Mouse (Mus musculus) stomach, embryonic 15.5 days (tissue): ENCODE data around the gene Hbb-bh1. TPM values are rescaled to one million over a fixed set of nuclear protein-coding genes. Genes with fewer than 3 reads are reported as not detected.
A peak's percentile ranks its signal among the peaks of the same experiment; 100 is the strongest.

Source experiments
- ATAC-seq: fragments of 200-750 bp; cut with Nextera tagmentation; 2 replicates; pipeline ENCODE4 v1.8.0; 2017; ENCODE audit warnings: low read depth, moderate number of reproducible peaks, moderate TSS enrichment; ENCODE audit not compliant: insufficient read depth, low FRiP score
- H3K27ac ChIP-seq: fragments of 300-500 bp; sonication (generic); 2 replicates; pipeline ENCODE4 v1.5.1; 2015; ENCODE audit warnings: mild to moderate bottlenecking, inconsistent platforms
- H3K27me3 ChIP-seq: fragments of 300-500 bp; sonication (generic); replicated peaks from 2 replicates; pipeline ENCODE4 v1.6.1; 2015; ENCODE audit warnings: inconsistent platforms
- H3K36me3 ChIP-seq: fragments of 300-500 bp; sonication (generic); 2 replicates; pipeline ENCODE4 v1.6.1; 2015; ENCODE audit warnings: inconsistent platforms
- H3K4me1 ChIP-seq: fragments of 300-500 bp; sonication (generic); 2 replicates; pipeline ENCODE4 v1.6.1; 2015; ENCODE audit warnings: inconsistent platforms
- H3K4me2 ChIP-seq: fragments of 300-500 bp; sonication (generic); 2 replicates; pipeline ENCODE4 v1.6.1; 2015; ENCODE audit warnings: mild to moderate bottlenecking, inconsistent platforms
- H3K4me3 ChIP-seq: fragments of 300-500 bp; sonication (generic); replicated peaks from 2 replicates; pipeline ENCODE4 v1.5.1; 2015; ENCODE audit warnings: inconsistent platforms
- H3K9ac ChIP-seq: fragments of 300-500 bp; sonication (generic); 2 replicates; pipeline ENCODE4 v1.6.1; 2015; ENCODE audit warnings: inconsistent platforms
- H3K9me3 ChIP-seq: fragments of 300-500 bp; sonication (generic); 2 replicates; pipeline ENCODE4 v1.6.1; 2016; ENCODE audit warnings: inconsistent platforms
- WGBS: fragments of 180-500 bp; shearing (Covaris S2); methylation state at CpG from one replicate; pipeline ENCODE4 v1.1.7; 2015; 5-methylcytosine and 5-hydroxymethylcytosine counted together
- polyA plus RNA-seq: library from polyadenylated mRNA; unstranded; fragments of >200 nt; fragmentation: Nextera tagmentation; extraction: Ambion mirVana; gene quantifications from 2 replicates; pipeline ENCODE4 v1.2.1, GENCODE M21; 2015

Hbb-bh1 gene
- polyA plus RNA-seq: 4.5 and 5.1 TPM in 2 replicates

- Histone ChIP-seq H3K9me3 (no peaks in the 10 kb centered on the region), H3K4me2 (no peak within 1 kb of the TSS), H3K4me1 (no peaks in the 10 kb centered on the region), H3K36me3 (no peaks in the 10 kb centered on the region), H3K4me3 (no peak within 1 kb of the TSS), H3K9ac (no peak within 1 kb of the TSS), H3K27ac (no peak within 1 kb of the TSS), H3K27me3 (no peaks in the 10 kb centered on the region)
- WGBS: 66% methylated on average over 2 of the region's 2 CpGs
- no peak for ATAC-seq
These were observed at the start of gene Hbb-bh1 for GRCm38 (mm10) chr7:103843034-103843433. Gene Hbb-bh1 (minus strand): TSS chr7:103843164.

DNA sequence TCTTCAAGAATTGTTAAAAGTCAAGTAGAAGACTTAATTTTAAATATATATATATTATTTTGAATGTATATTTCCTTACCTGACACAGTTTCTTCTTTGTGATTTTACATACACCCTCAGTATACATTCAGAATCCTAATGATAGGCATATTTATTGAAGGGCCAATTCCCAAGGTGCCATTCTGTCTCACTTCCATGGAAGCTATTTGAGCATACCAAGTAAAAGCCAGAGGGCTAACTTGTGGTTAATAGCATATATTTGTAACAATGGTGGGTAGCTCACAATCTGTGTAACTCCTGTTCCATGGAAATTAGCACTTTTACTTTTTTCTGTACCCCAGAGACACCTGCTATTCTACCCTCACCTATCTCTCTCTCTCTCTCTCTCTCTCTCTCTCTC is 43.2 kb upstream of the Hbb-bh1 start, which contains the start of gene Olfr66:
TSS of gene Olfr66 (minus strand) at position 101 of the 400 bp plus-strand sequence.
- Histone ChIP-seq H3K4me2 (no peak within 1 kb of the TSS), H3K4me1 (no peaks in the 10 kb centered on the region), H3K9ac (no peak within 1 kb of the TSS), H3K36me3 (no peaks in the 10 kb centered on the region), H3K4me3 (no peak within 1 kb of the TSS), H3K27ac (no peak within 1 kb of the TSS), H3K9me3 (no peaks in the 10 kb centered on the region), H3K27me3 (no peaks in the 10 kb centered on the region)
- ATAC-seq: no peak

DNA sequence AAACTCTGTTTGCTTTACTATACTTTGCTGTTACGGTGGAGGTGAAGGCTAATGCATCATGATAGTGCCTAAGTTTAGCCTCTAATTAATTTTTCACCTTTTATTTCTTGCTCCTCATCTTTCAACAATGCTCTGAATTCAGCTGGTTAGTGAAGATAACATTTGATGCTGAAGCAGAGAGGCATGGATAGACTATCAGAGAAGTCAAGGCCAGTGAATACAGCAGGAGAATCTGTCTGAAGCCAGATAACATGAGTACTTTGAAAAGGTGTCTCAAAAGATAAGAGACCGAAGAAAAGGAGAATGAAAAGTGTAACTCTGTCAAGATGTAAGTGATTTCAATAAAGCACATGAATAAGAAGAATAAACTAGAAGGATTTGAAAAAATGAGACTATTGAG is 34.1 kb upstream of the Hbb-bh1 start:
- Histone ChIP-seq H3K36me3 (no peaks in the 10 kb centered on the region), H3K9ac (no peak overlapping the region), H3K9me3 (no peaks in the 10 kb centered on the region), H3K4me1 (no peaks in the 10 kb centered on the region), H3K27ac (no peak overlapping the region), H3K27me3 (no peaks in the 10 kb centered on the region), H3K4me3 (no peak overlapping the region), H3K4me2 (no peak overlapping the region)
- WGBS: 71% methylated on average over 2 of the region's 2 CpGs
- peak; percentile 86; the same call in 1 of the 2 replicates for ATAC-seq

- no peaks in the 10 kb centered on the region for H3K4me1 ChIP-seq
- no peak for ATAC-seq
- H3K9ac ChIP-seq: no peak overlapping the region
- no peak overlapping the region for H3K4me3 ChIP-seq
- 40% methylated on average over 5 of the region's 5 CpGs for WGBS
- no peak overlapping the region for H3K4me2 ChIP-seq
- H3K36me3 ChIP-seq: no peaks in the 10 kb centered on the region
- no peaks in the 10 kb centered on the region for H3K9me3 ChIP-seq
- H3K27ac ChIP-seq: no peak overlapping the region
- no peaks in the 10 kb centered on the region for H3K27me3 ChIP-seq
These were observed 31.5 kb upstream of the Hbb-bh1 start for GRCm38 (mm10) chr7:103874451-103874850.

- Histone ChIP-seq H3K36me3 (no peaks in the 10 kb centered on the region), H3K27me3 (no peaks in the 10 kb centered on the region), H3K27ac (no peak overlapping the region), H3K4me3 (no peak overlapping the region), H3K4me2 (no peak overlapping the region), H3K4me1 (no peaks in the 10 kb centered on the region), H3K9me3 (no peaks in the 10 kb centered on the region), H3K9ac (no peak overlapping the region)
- WGBS: 0% methylated on average over 1 of the region's 1 CpGs
- ATAC-seq: no peak
These were observed 30.1 kb upstream of the Hbb-bh1 start for GRCm38 (mm10) chr7:103873064-103873463.

GRCm38 (mm10) chr7:103870667-103871066 is 27.7 kb upstream of the Hbb-bh1 start:
- no peaks in the 10 kb centered on the region for H3K9me3 ChIP-seq
- no peak overlapping the region for H3K4me3 ChIP-seq
- H3K4me2 ChIP-seq: no peak overlapping the region
- H3K36me3 ChIP-seq: no peaks in the 10 kb centered on the region
- H3K4me1 ChIP-seq: no peaks in the 10 kb centered on the region
- H3K9ac ChIP-seq: no peak overlapping the region
- no peaks in the 10 kb centered on the region for H3K27me3 ChIP-seq
- peak; percentile 85; the same call in 1 of the 2 replicates for ATAC-seq
- no peak overlapping the region for H3K27ac ChIP-seq

DNA sequence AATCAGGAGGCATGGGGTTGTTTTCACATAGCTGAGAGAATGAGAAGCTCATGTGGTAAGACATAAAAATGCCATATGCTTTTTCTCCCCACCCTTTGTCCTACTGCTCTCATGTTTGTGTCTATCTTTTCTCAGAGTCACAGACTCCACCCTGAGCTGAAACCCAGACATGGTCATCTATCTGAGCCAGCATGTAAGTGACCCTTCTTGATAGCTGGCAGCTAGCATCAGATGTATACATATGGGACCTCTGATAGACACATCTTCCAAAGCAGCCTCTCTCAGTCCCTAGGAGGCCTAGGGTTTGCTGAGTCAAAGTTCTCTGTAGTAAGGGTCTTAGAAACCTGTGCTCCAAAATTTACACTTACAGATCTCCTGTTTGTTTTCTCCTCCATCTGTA is 22.8 kb upstream of the Hbb-bh1 start:
- Histone ChIP-seq H3K27ac (no peak overlapping the region), H3K9ac (no peak overlapping the region), H3K4me2 (no peak overlapping the region), H3K4me1 (no peaks in the 10 kb centered on the region), H3K36me3 (no peaks in the 10 kb centered on the region), H3K4me3 (no peak overlapping the region), H3K27me3 (no peaks in the 10 kb centered on the region), H3K9me3 (no peaks in the 10 kb centered on the region)
- peak; percentile 94 for ATAC-seq

DNA sequence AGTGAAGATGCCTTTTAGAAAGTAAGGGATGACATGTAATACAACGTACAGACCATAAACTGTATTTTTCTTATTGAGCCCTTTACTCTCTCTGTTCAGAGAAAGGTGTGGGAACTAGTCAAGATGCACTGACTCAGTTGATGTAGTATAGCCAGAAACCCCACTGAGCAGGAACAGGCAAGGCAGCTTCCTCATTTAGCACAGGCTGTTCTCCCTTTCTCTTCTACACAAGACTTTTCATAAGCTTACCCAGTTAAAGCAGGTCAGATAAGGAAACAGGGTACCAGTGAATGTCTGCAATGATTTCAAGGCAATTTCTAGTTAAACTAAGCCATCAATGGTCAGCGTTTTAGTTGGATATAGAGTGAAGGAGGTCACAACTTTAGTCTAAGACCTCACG is 18.6 kb upstream of the Hbb-bh1 start:
- Histone ChIP-seq H3K36me3 (no peaks in the 10 kb centered on the region), H3K4me1 (no peaks in the 10 kb centered on the region), H3K27me3 (no peaks in the 10 kb centered on the region), H3K4me2 (no peak overlapping the region), H3K4me3 (no peak overlapping the region), H3K9ac (no peak overlapping the region), H3K27ac (no peak overlapping the region), H3K9me3 (no peaks in the 10 kb centered on the region)
- 75% methylated on average over 3 of the region's 3 CpGs for WGBS
- ATAC-seq: no peak

- Histone ChIP-seq H3K4me2 (no peak overlapping the region), H3K9me3 (no peaks in the 10 kb centered on the region), H3K4me1 (no peaks in the 10 kb centered on the region), H3K27me3 (no peaks in the 10 kb centered on the region), H3K36me3 (no peaks in the 10 kb centered on the region), H3K4me3 (no peak overlapping the region), H3K27ac (no peak overlapping the region), H3K9ac (no peak overlapping the region)
- peak; percentile 89 for ATAC-seq
- WGBS: 36% methylated on average over 1 of the region's 1 CpGs
These were observed 17.9 kb upstream of the Hbb-bh1 start for GRCm38 (mm10) chr7:103860855-103861254.

GRCm38 (mm10) chr7:103859076-103859475 is 16.1 kb upstream of the Hbb-bh1 start:
- Histone ChIP-seq H3K4me2 (no peak overlapping the region), H3K36me3 (no peaks in the 10 kb centered on the region), H3K4me1 (no peaks in the 10 kb centered on the region), H3K27me3 (no peaks in the 10 kb centered on the region), H3K9me3 (no peaks in the 10 kb centered on the region), H3K27ac (no peak overlapping the region), H3K9ac (no peak overlapping the region), H3K4me3 (no peak overlapping the region)
- peak; percentile 94 for ATAC-seq
- 59% methylated on average over 2 of the region's 2 CpGs for WGBS

DNA sequence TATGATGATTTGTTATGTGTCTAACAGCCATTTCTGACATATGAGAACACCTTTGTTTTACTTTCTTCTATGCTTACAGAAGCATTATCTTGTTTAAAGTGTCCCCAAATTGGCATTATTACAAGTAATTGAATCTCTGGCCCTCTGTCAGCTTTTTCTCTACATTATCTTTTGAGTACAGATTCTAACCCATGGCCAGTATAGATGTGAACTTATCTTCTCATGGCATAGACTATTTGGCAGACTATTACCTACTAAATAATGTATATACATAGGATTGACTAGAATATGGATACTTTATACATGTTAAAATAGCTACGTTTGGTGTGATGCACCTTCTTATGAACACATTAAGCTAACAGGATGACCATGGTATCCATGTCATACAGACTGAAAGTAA is 11.7 kb upstream of the Hbb-bh1 start:
- no peaks in the 10 kb centered on the region for H3K9me3 ChIP-seq
- H3K4me3 ChIP-seq: no peak overlapping the region
- no peak for ATAC-seq
- H3K4me2 ChIP-seq: no peak overlapping the region
- no peaks in the 10 kb centered on the region for H3K4me1 ChIP-seq
- no peak overlapping the region for H3K27ac ChIP-seq
- no peaks in the 10 kb centered on the region for H3K27me3 ChIP-seq
- WGBS: 49% methylated on average over 1 of the region's 1 CpGs
- no peak overlapping the region for H3K9ac ChIP-seq
- H3K36me3 ChIP-seq: no peaks in the 10 kb centered on the region

- H3K4me2 ChIP-seq: no peak within 1 kb of the TSS
- no peak within 1 kb of the TSS for H3K4me3 ChIP-seq
- H3K9ac ChIP-seq: no peak within 1 kb of the TSS
- no peaks in the 10 kb centered on the region for H3K36me3 ChIP-seq
- no peaks in the 10 kb centered on the region for H3K27me3 ChIP-seq
- ATAC-seq: no peak
- H3K27ac ChIP-seq: no peak within 1 kb of the TSS
- H3K9me3 ChIP-seq: no peaks in the 10 kb centered on the region
- WGBS: 57% methylated on average over 2 of the region's 2 CpGs
- H3K4me1 ChIP-seq: no peaks in the 10 kb centered on the region
These were observed 10.1 kb upstream of the Hbb-bh1 start, which contains the start of gene Hbb-y for GRCm38 (mm10) chr7:103853090-103853489. Gene Hbb-y (minus strand): TSS chr7:103853216.
